In the genomic region with DNA sequence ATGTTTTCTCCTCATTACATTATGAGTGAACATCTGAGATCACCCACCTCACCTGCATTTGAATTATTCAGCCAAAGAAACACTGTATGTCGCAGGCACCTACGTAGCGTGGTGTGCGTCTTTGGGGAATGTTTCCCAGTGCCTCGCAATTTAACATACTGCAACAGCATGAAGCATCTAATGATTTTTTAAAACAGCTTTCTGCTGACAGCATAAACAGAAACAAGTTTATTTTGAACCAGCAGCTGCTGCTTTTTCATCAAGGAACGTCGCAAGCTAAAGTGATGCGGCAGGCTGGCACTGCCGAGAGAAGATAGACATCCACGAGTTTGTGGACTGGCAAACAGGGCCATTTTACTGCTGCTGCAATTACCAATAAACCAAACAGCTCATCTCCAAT, we compare ENCODE assay signal across 23 mouse cellular contexts.
A peak's percentile ranks its signal among the peaks of the same experiment; 100 is the strongest.
DNase-seq lines count a peak whose midpoint lies in the region; ATAC-seq and TF ChIP-seq lines count a peak whose summit lies in the region.
"Had no signal": no experiment of that assay in that cellular context is flagged by ENCODE, and none has a peak within 500 bp of the region (broad histone marks: within the 10 kb centered on the region; RNA-seq: fewer than 3 reads in every experiment).

No protein-coding gene starts in this region.

- H3K27ac ChIP-seq in forebrain, postnatal 0 days (ENCODE audit: low read depth, low read length) = no peak overlapping the region
- H3K27ac ChIP-seq: hindbrain, embryonic 13.5 days; left cerebral cortex, adult 2 months; limb, embryonic 13.5 days; liver, embryonic 13.5 days; lung, embryonic 15.5 days; midbrain, embryonic 10.5 days; stomach, embryonic 15.5 days had no signal

- WGBS in forebrain, postnatal 0 days = 56% methylated on average over 10 of the region's 10 CpGs

- H3K36me3 ChIP-seq in forebrain, postnatal 0 days (ENCODE audit: insufficient read depth) = no peaks in the 10 kb centered on the region
- H3K36me3 ChIP-seq: hindbrain, embryonic 13.5 days; limb, embryonic 13.5 days; liver, embryonic 13.5 days; lung, embryonic 15.5 days; midbrain, embryonic 10.5 days; stomach, embryonic 15.5 days had no signal

- H3K9ac ChIP-seq in forebrain, postnatal 0 days = no peak overlapping the region
- H3K9ac ChIP-seq: hindbrain, embryonic 13.5 days; limb, embryonic 13.5 days; liver, embryonic 13.5 days; lung, embryonic 15.5 days; stomach, embryonic 15.5 days had no signal

- H3K9me3 ChIP-seq in forebrain, postnatal 0 days (ENCODE audit: low read length) = no peaks in the 10 kb centered on the region
- H3K9me3 ChIP-seq: hindbrain, embryonic 13.5 days; limb, embryonic 13.5 days; liver, embryonic 13.5 days; lung, embryonic 15.5 days; midbrain, embryonic 10.5 days; stomach, embryonic 15.5 days had no signal

- H3K4me2 ChIP-seq in forebrain, postnatal 0 days (ENCODE audit: low read depth) = no peak overlapping the region
- H3K4me2 ChIP-seq: heart, embryonic 11.5 days; hindbrain, embryonic 13.5 days; limb, embryonic 13.5 days; liver, embryonic 13.5 days; lung, embryonic 15.5 days; stomach, embryonic 15.5 days had no signal

- peak; percentile 41; the same call in 1 of the 2 replicates for ATAC-seq in frontal cortex, adult (ENCODE audit: low TSS enrichment)
- peak; percentile 88 for ATAC-seq in forebrain, postnatal 0 days

- H3K4me3 ChIP-seq in forebrain, postnatal 0 days (ENCODE audit: low read depth, low read length) = no peak overlapping the region
- H3K4me3 ChIP-seq: hindbrain, embryonic 13.5 days; left cerebral cortex, adult 2 months; limb, embryonic 13.5 days; liver, embryonic 13.5 days; lung, embryonic 15.5 days; midbrain, embryonic 10.5 days; stomach, embryonic 15.5 days had no signal

- no peak for DNase-seq in frontal cortex, postnatal 25 days (ENCODE audit: low spot score in 2 of 2)
- DNase-seq in brain, adult 2 months (ENCODE audit: low read depth, low spot score) = peak; percentile 40
- peak; percentile 78 for DNase-seq in forebrain, postnatal 0 days
- peak; percentile 11 to 16 for DNase-seq in layer of hippocampus, postnatal 14 days (ENCODE audit: low spot score in 2 of 2)
- no peak for DNase-seq in gastrocnemius, postnatal 25 days
- no peak for DNase-seq in cerebellum, postnatal 4 days (ENCODE audit: low spot score in 2 of 2)
- DNase-seq in cerebellum, postnatal 36 days = no peak
- DNase-seq: adrenal gland, postnatal 25 days; cerebellum, adult 8-10 months; heart, postnatal 14 days; kidney, adult 9 months; kidney, postnatal 25 days; liver, embryonic 13.5 days; lung, postnatal 4 days had no signal

- no peaks in the 10 kb centered on the region for H3K27me3 ChIP-seq in forebrain, postnatal 0 days (ENCODE audit: insufficient read depth, low read length)
- H3K27me3 ChIP-seq: CH12.LX; hindbrain, embryonic 13.5 days; limb, embryonic 13.5 days; liver, embryonic 13.5 days; lung, embryonic 15.5 days; stomach, embryonic 15.5 days had no signal

- TF ChIP-seq CTCF in forebrain, postnatal 0 days (IDR thresholded peaks at IDR 0.05; ENCODE audit: low read depth) = no peak

- H3K4me1 ChIP-seq in forebrain, postnatal 0 days (ENCODE audit: insufficient read depth) = no peaks in the 10 kb centered on the region
- H3K4me1 ChIP-seq: hindbrain, embryonic 13.5 days; limb, embryonic 13.5 days; liver, embryonic 13.5 days; lung, embryonic 15.5 days; stomach, embryonic 15.5 days had no signal

Comparison
In these comparisons a context has a peak if more than half of its experiments do, and no peak if none do; other contexts are left out.
1. DNase-seq: peak in brain, adult 2 months (single experiment), forebrain, postnatal 0 days (single experiment) and layer of hippocampus, postnatal 14 days (2 of 2); none in frontal cortex, postnatal 25 days (0 of 2), gastrocnemius, postnatal 25 days (single experiment), cerebellum, postnatal 4 days (0 of 2) and cerebellum, postnatal 36 days (0 of 2).